In genomic region chr17:13940487-13940886, GRCm38 (mm10) we compare ENCODE assay signal across 22 mouse cellular contexts. TPM values are rescaled to one million over a fixed set of nuclear protein-coding genes. Genes with fewer than 3 reads are reported as not detected.
A peak's percentile ranks its signal among the peaks of the same experiment; 100 is the strongest.
DNase-seq lines count a peak whose midpoint lies in the region; ATAC-seq lines count a peak whose summit lies in the region.
"Had no signal": no experiment of that assay in that cellular context is flagged by ENCODE, and none has a peak within 500 bp of the region (broad histone marks: within the 10 kb centered on the region; RNA-seq: fewer than 3 reads in every experiment).

No protein-coding gene starts in this region.

- WGBS in hindbrain, embryonic 13.5 days, result 83% methylated on average over 1 of the region's 1 CpGs

- H3K36me3 ChIP-seq in hindbrain, embryonic 13.5 days, result no peaks in the 10 kb centered on the region

- no peak overlapping the region for H3K4me3 ChIP-seq in hindbrain, embryonic 13.5 days
- H3K4me3 ChIP-seq: myocyte had no signal

- no peak for ATAC-seq in hindbrain, embryonic 13.5 days (ENCODE audit: low FRiP score)
- ATAC-seq: forebrain, embryonic 14.5 days had no signal

- H3K27ac ChIP-seq in hindbrain, embryonic 13.5 days, result no peak overlapping the region
- H3K27ac ChIP-seq: hindbrain, embryonic 14.5 days; liver, embryonic 14.5 days had no signal

- DNase-seq in heart, adult 11 months, result peak; percentile 93
- DNase-seq in heart, postnatal 25 days (ENCODE audit: low spot score), result no peak
- peak; percentile 22 for DNase-seq in testis, postnatal 10 days (ENCODE audit: low spot score)
- DNase-seq in testis, postnatal 14 days (ENCODE audit: low spot score), result no peak
- DNase-seq in lung, postnatal 10 days, result peak; percentile 39
- no peak for DNase-seq in layer of hippocampus, adult 11-12 months (ENCODE audit: low spot score)
- no peak for DNase-seq in cerebellum, adult 11 months
- DNase-seq: B cell, adult 2 months; cerebellum, adult 9-10 months; kidney, adult 18-20 months; layer of hippocampus, postnatal 36 days had no signal

- H3K9me3 ChIP-seq in hindbrain, embryonic 13.5 days, result no peaks in the 10 kb centered on the region

- no peak overlapping the region for H3K9ac ChIP-seq in hindbrain, embryonic 13.5 days
- H3K9ac ChIP-seq: hindbrain, embryonic 14.5 days; liver, embryonic 14.5 days had no signal

- intact Hi-C loops in heart, postnatal 25 days (cut with DNase I), result loop anchor here (1.0 kb wide), 1 partner anchor 89 kb away; no protein-coding TSS in a partner anchor

- no peaks in the 10 kb centered on the region for H3K27me3 ChIP-seq in hindbrain, embryonic 13.5 days

- no peaks in the 10 kb centered on the region for H3K4me1 ChIP-seq in hindbrain, embryonic 13.5 days (replicated peaks)

- H3K4me2 ChIP-seq in hindbrain, embryonic 13.5 days, result no peak overlapping the region
- H3K4me2 ChIP-seq: hindbrain, embryonic 14.5 days had no signal

RNA-seq across cellular contexts. Expression of gene Gm7168, which starts 7.7 kb away (rescaled TPM):
- not detected for total RNA-seq in heart, postnatal 25 days (2021)
- not detected in 2 replicates for polyA plus RNA-seq in hindbrain, embryonic 13.5 days (2015; fragmentation: Nextera tagmentation; extraction: Ambion mirVana)
- total RNA-seq: adrenal gland, adult 18-20 months; gastrocnemius, adult 18-20 months; layer of hippocampus, postnatal 36 days had no signal
- polyA plus RNA-seq: forebrain, embryonic 14.5 days; heart, embryonic 14.5 days; hindbrain, embryonic 14.5 days; limb, embryonic 11.5 days; liver, embryonic 14.5 days; myocyte; spleen, adult 2 months; urinary bladder, adult 2 months had no signal

Comparison
In these comparisons a context has a peak if more than half of its experiments do, and no peak if none do; other contexts are left out.
1. DNase-seq: peak in heart, adult 11 months (single experiment), testis, postnatal 10 days (single experiment) and lung, postnatal 10 days (single experiment); none in heart, postnatal 25 days (single experiment), testis, postnatal 14 days (single experiment), layer of hippocampus, adult 11-12 months (single experiment) and cerebellum, adult 11 months (single experiment).